Mouse (Mus musculus): ENCODE results near the gene Fh1. TPM values are rescaled to one million over a fixed set of nuclear protein-coding genes. Genes with fewer than 3 reads are reported as not detected.

The Fh1 gene
- total and polyA plus RNA-seq, 3 experiments, result 100 to 122 (median 113) TPM

DNA sequence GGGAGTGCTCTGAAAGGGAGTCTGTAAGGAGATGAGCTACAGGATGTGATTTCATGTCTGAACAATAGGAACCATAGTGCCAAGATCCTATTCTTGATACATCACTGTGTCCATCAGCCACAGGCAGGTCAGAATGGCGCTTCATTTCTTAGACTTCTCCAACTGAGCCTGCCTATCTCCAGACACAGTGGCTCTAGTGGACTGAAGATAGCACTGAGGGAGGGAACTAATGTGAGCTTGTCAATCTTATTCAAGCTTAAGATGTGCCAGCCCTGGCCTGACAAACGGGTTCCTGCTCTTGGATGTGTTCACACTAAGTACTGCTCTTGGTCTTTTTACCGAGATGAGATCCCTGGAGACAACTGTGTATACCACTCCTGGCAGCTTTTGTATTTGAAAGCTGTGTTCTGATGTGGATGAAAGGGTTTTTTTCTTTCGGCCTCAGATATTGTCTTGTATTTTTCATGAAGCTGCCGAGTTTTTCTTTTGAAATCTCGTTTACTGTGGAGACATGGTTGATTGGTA lies 59.8 kb downstream of the Fh1 start:
- H3K4me1 ChIP-seq (ENCODE audit: control insufficient read depth in 1 of 2, insufficient read depth in 2 of 2), result peaks cover 0 to 11% of the 10 kb centered on the region in 2 experiments; a peak in 3 of 4 replicates
- no peaks in the 10 kb centered on the region for H3K27me3 ChIP-seq (replicated peaks)
- no peaks in the 10 kb centered on the region for H3K9me3 ChIP-seq (replicated peaks; ENCODE audit: low read length)
- no peak overlapping the region for H3K27ac ChIP-seq (ENCODE audit: insufficient read depth, low read depth)
- no peaks in the 10 kb centered on the region for H3K36me3 ChIP-seq (replicated peaks in 1 of 2; ENCODE audit: control insufficient read depth in 1 of 2, insufficient read depth in 1 of 2, low read length in 1 of 2)
- dilution Hi-C loops (cut with MboI; ENCODE audit: extremely low pct_ligation_motif_present, extremely low pct_unique_long_range_greater_than_20kb, low sequenced_read_pairs), result no loop called here
- in situ Hi-C loops (cut with MboI; ENCODE audit: low pct_ligation_motif_present, low pct_unique_long_range_greater_than_20kb, low sequenced_read_pairs), result no loop called here
- no peak for TF ChIP-seq POLR2A (IDR thresholded peaks at IDR 0.05; ENCODE audit: low read depth, low read length)
- TF ChIP-seq USF1 (IDR thresholded peaks at IDR 0.05; ENCODE audit: low read depth, low read length), result no peak
- TF ChIP-seq E2F4 (IDR thresholded peaks at IDR 0.05; ENCODE audit: insufficient replicate concordance, low read depth, low read length), result no peak
- TF ChIP-seq MEF2A (IDR thresholded peaks at IDR 0.05; ENCODE audit: borderline replicate concordance, low read depth, low read length), result no peak
- TF ChIP-seq MAFK (IDR thresholded peaks at IDR 0.05; ENCODE audit: insufficient replicate concordance, low read length), result no peak
- no peak for TF ChIP-seq ZC3H11A (IDR thresholded peaks at IDR 0.05; ENCODE audit: low read depth, low read length)
- TF ChIP-seq HCFC1 (IDR thresholded peaks at IDR 0.05; ENCODE audit: low read depth, low read length), result no peak
- no peak for TF ChIP-seq CHD2 (IDR thresholded peaks at IDR 0.05; ENCODE audit: low read length)
- TF ChIP-seq ZNF384 (IDR thresholded peaks at IDR 0.05; ENCODE audit: low read depth, low read length), result no peak
- no peak for TF ChIP-seq SMC3 (IDR thresholded peaks at IDR 0.05; ENCODE audit: low read depth, low read length)
- TF ChIP-seq EP300 (IDR thresholded peaks at IDR 0.05; ENCODE audit: low read length), result no peak
- TF ChIP-seq SIN3A (IDR thresholded peaks at IDR 0.05; ENCODE audit: low read length), result no peak
- no peak for TF ChIP-seq MAX (IDR thresholded peaks at IDR 0.05; ENCODE audit: low read length)
- TF ChIP-seq CHD1 (IDR thresholded peaks at IDR 0.05; ENCODE audit: low read depth, low read length), result no peak
- no peak for TF ChIP-seq GABPA (IDR thresholded peaks at IDR 0.05; ENCODE audit: insufficient replicate concordance, low read depth, low read length)
- H3K79me2 ChIP-seq (replicated peaks; ENCODE audit: control insufficient read depth, extremely low read depth, insufficient read depth, poor library complexity, severe bottlenecking), result no peaks in the 10 kb centered on the region
- no peak overlapping the region for H3K4me3 ChIP-seq (replicated peaks in 1 of 3; ENCODE audit: low read depth in 2 of 3, low read length in 2 of 3, poor library complexity in 1 of 3)
- DNase-seq (ENCODE audit: extremely low read depth), result no peak
- H3K9ac ChIP-seq (ENCODE audit: insufficient read depth, low read depth), result no peak overlapping the region
- H3K4me2 ChIP-seq (ENCODE audit: insufficient read depth, low read depth, poor library complexity, severe bottlenecking), result no peak overlapping the region

DNA sequence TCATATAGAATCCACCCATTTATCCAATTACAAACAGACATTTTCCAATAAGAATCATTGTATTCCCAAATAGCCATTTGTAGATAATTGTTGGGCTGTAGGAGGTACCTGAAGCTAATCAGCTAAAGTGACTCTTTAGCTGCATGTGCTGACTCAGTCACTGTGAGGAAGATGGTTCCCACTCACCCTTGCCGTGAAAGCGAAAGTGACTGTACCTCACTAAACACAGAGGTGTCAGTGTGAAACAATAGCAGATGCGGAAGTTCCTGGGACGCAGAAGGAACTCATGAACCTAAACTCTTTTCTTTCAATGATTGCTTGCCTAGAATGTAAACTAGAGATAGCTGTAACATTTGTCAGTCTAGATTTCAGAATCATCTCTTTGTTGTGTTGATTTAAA lies 61.1 kb downstream of the Fh1 start:
- Histone ChIP-seq H3K4me1 (ENCODE audit: control insufficient read depth in 1 of 2, insufficient read depth in 2 of 2) (peaks cover 0 to 11% of the 10 kb centered on the region in 2 experiments; a peak in 3 of 4 replicates), H3K79me2 (replicated peaks; ENCODE audit: control insufficient read depth, extremely low read depth, insufficient read depth, poor library complexity, severe bottlenecking) (no peaks in the 10 kb centered on the region), H3K36me3 (replicated peaks in 1 of 2; ENCODE audit: control insufficient read depth in 1 of 2, insufficient read depth in 1 of 2, low read length in 1 of 2) (no peaks in the 10 kb centered on the region), H3K27ac (ENCODE audit: insufficient read depth, low read depth) (no peak overlapping the region), H3K4me3 (replicated peaks in 1 of 3; ENCODE audit: low read depth in 2 of 3, low read length in 2 of 3, poor library complexity in 1 of 3) (no peak overlapping the region), H3K4me2 (ENCODE audit: insufficient read depth, low read depth, poor library complexity, severe bottlenecking) (peak overlapping the region; percentile 57; the same call in 1 of the 2 replicates), H3K9me3 (replicated peaks; ENCODE audit: low read length) (no peaks in the 10 kb centered on the region), H3K9ac (ENCODE audit: insufficient read depth, low read depth) (no peak overlapping the region), H3K27me3 (replicated peaks) (no peaks in the 10 kb centered on the region)
- TF ChIP-seq CHD1 (IDR thresholded peaks at IDR 0.05; ENCODE audit: low read depth, low read length) (no peak), USF2 (conservative IDR thresholded peaks at IDR 0.05; ENCODE audit: low read depth, low read length) (no peak), RAD21 (IDR thresholded peaks at IDR 0.05; ENCODE audit: low read depth, low read length) (no peak), ELF1 (IDR thresholded peaks at IDR 0.05; ENCODE audit: low read depth, low read length) (peak; percentile 71), ZC3H11A (IDR thresholded peaks at IDR 0.05; ENCODE audit: low read depth, low read length) (no peak), NRF1 (IDR thresholded peaks at IDR 0.05; ENCODE audit: low read depth, low read length) (no peak), MEF2A (IDR thresholded peaks at IDR 0.05; ENCODE audit: borderline replicate concordance, low read depth, low read length) (no peak), MAZ (IDR thresholded peaks at IDR 0.05; ENCODE audit: low read depth, low read length) (no peak), MAFK (IDR thresholded peaks at IDR 0.05; ENCODE audit: insufficient replicate concordance, low read length) (peak; percentile 53; the same call in 1 of the 2 replicates), SIN3A (IDR thresholded peaks at IDR 0.05; ENCODE audit: low read length) (no peak), ZKSCAN1 (IDR thresholded peaks at IDR 0.05; ENCODE audit: borderline replicate concordance, low read depth, low read length) (no peak), HCFC1 (IDR thresholded peaks at IDR 0.05; ENCODE audit: low read depth, low read length) (no peak), GABPA (IDR thresholded peaks at IDR 0.05; ENCODE audit: insufficient replicate concordance, low read depth, low read length) (no peak)
- in situ Hi-C loops (cut with MboI; ENCODE audit: low pct_ligation_motif_present, low pct_unique_long_range_greater_than_20kb, low sequenced_read_pairs) (no loop called here), dilution Hi-C loops (cut with MboI; ENCODE audit: extremely low pct_ligation_motif_present, extremely low pct_unique_long_range_greater_than_20kb, low sequenced_read_pairs) (no loop called here)
- peak; percentile 8 for DNase-seq (ENCODE audit: extremely low read depth)

All from CH12.LX (cell line).